Mouse (Mus musculus): ENCODE data around the gene Plcl2. TPM values are rescaled to one million over a fixed set of nuclear protein-coding genes. Genes with fewer than 3 reads are reported as not detected.
"Not testable (repeated sequence)": the region's sequence is repeated elsewhere in the genome, so short reads cannot be mapped to it uniquely, and the experiment has no call there.

Gene Plcl2
- polyA plus RNA-seq, 1 experiment from 2014 or later: 5.0 TPM

- Histone ChIP-seq H3K4me3 (no peak overlapping the region), H3K9me3 (replicated peaks) (no peaks in the 10 kb centered on the region), H3K4me1 (peaks cover 3% of the 10 kb centered on the region; the same call in 1 of the 2 replicates), H3K27ac (no peak overlapping the region), H3K36me3 (peaks cover 4% of the 10 kb centered on the region), H3K27me3 (ENCODE audit: low read depth, poor library complexity, severe bottlenecking) (no peaks in the 10 kb centered on the region)
- WGBS: 82% methylated on average over 6 of the region's 6 CpGs
- no peak for DNase-seq (ENCODE audit: low spot score)
Measured at GRCm38 (mm10) chr17:50524970-50525369, 15.8 kb downstream of the Plcl2 start.

GRCm38 (mm10) chr17:50525821-50526220 is 16.6 kb downstream of the Plcl2 start:
- no peak overlapping the region for H3K4me3 ChIP-seq
- peaks cover 3% of the 10 kb centered on the region; the same call in 1 of the 2 replicates for H3K4me1 ChIP-seq
- DNase-seq (ENCODE audit: low spot score): no peak
- 72% methylated on average over 2 of the region's 2 CpGs for WGBS
- H3K9me3 ChIP-seq (replicated peaks): no peaks in the 10 kb centered on the region
- H3K27ac ChIP-seq: no peak overlapping the region
- no peaks in the 10 kb centered on the region for H3K27me3 ChIP-seq (ENCODE audit: low read depth, poor library complexity, severe bottlenecking)
- H3K36me3 ChIP-seq: peaks cover 4% of the 10 kb centered on the region

- Histone ChIP-seq H3K36me3 (peaks cover 4% of the 10 kb centered on the region), H3K4me3 (no peak overlapping the region), H3K4me1 (peaks cover 3% of the 10 kb centered on the region; the same call in 1 of the 2 replicates), H3K27me3 (ENCODE audit: low read depth, poor library complexity, severe bottlenecking) (no peaks in the 10 kb centered on the region), H3K27ac (no peak overlapping the region), H3K9me3 (replicated peaks) (no peaks in the 10 kb centered on the region)
- DNase-seq (ENCODE audit: low spot score): no peak
- WGBS: 89% methylated on average over 8 of the region's 8 CpGs
Measured at GRCm38 (mm10) chr17:50530089-50530488, 20.9 kb downstream of the Plcl2 start.

GRCm38 (mm10) chr17:50534889-50535288 is 25.7 kb downstream of the Plcl2 start:
- 91% methylated on average over 2 of the region's 2 CpGs for whole genome bisulfite sequencing
- not testable (repeated sequence) for H3K27ac ChIP-seq; H3K9me3 ChIP-seq (replicated peaks); DNase-seq (ENCODE audit: low spot score); H3K27me3 ChIP-seq (ENCODE audit: low read depth, poor library complexity, severe bottlenecking); H3K4me1 ChIP-seq; H3K4me3 ChIP-seq; H3K36me3 ChIP-seq

GRCm38 (mm10) chr17:50536409-50537194 is 27.4 kb downstream of the Plcl2 start:
- Histone ChIP-seq H3K4me3 (no peak overlapping the region), H3K36me3 (no peaks in the 10 kb centered on the region), H3K27me3 (ENCODE audit: low read depth, poor library complexity, severe bottlenecking) (no peaks in the 10 kb centered on the region), H3K9me3 (replicated peaks) (no peaks in the 10 kb centered on the region), H3K4me1 (no peaks in the 10 kb centered on the region), H3K27ac (no peak overlapping the region)
- 90% methylated on average over 4 of the region's 4 CpGs for WGBS
- DNase-seq (ENCODE audit: low spot score): no peak

GRCm38 (mm10) chr17:50537786-50538185 is 28.6 kb downstream of the Plcl2 start:
- DNase-seq (ENCODE audit: low spot score): no peak

GRCm38 (mm10) chr17:50544860-50545259 is 35.7 kb downstream of the Plcl2 start:
- no peak overlapping the region for H3K4me3 ChIP-seq
- H3K27me3 ChIP-seq (ENCODE audit: low read depth, poor library complexity, severe bottlenecking): no peaks in the 10 kb centered on the region
- H3K27ac ChIP-seq: no peak overlapping the region
- DNase-seq (ENCODE audit: low spot score): no peak
- H3K9me3 ChIP-seq (replicated peaks): no peaks in the 10 kb centered on the region; the same call in 1 of the 2 replicates
- H3K4me1 ChIP-seq: no peaks in the 10 kb centered on the region
- 93% methylated on average over 1 of the region's 1 CpGs for WGBS
- H3K36me3 ChIP-seq: peaks cover 5% of the 10 kb centered on the region; the same call in 1 of the 2 replicates

More at GRCm38 (mm10) chr17:50537786-50538185, 28.6 kb downstream of the Plcl2 start:
- H3K36me3 ChIP-seq: peaks cover 5% of the 10 kb centered on the region; the same call in 1 of the 2 replicates
- 85% methylated on average over 2 of the region's 2 CpGs for WGBS
- H3K27me3 ChIP-seq (ENCODE audit: low read depth, poor library complexity, severe bottlenecking): no peaks in the 10 kb centered on the region
- H3K4me3 ChIP-seq: no peak overlapping the region
- H3K4me1 ChIP-seq: no peaks in the 10 kb centered on the region
- no peaks in the 10 kb centered on the region; the same call in 1 of the 2 replicates for H3K9me3 ChIP-seq (replicated peaks)
- no peak overlapping the region for H3K27ac ChIP-seq

GRCm38 (mm10) chr17:50545274-50545673 is 36.1 kb downstream of the Plcl2 start:
- no peak for DNase-seq (ENCODE audit: low spot score)
- no peak overlapping the region for H3K4me3 ChIP-seq
- 89% methylated on average over 6 of the region's 6 CpGs for WGBS
- no peaks in the 10 kb centered on the region; the same call in 1 of the 2 replicates for H3K9me3 ChIP-seq (replicated peaks)
- no peaks in the 10 kb centered on the region for H3K4me1 ChIP-seq
- H3K27ac ChIP-seq: no peak overlapping the region
- H3K27me3 ChIP-seq (ENCODE audit: low read depth, poor library complexity, severe bottlenecking): no peaks in the 10 kb centered on the region
- peaks cover 7% of the 10 kb centered on the region; the same call in 1 of the 2 replicates for H3K36me3 ChIP-seq

- H3K9me3 ChIP-seq (replicated peaks): no peaks in the 10 kb centered on the region
- 0 out of 2 replicates have a peak, but pooled peaks cover 2% of the 10 kb centered on the region for H3K36me3 ChIP-seq
- peaks cover 3% of the 10 kb centered on the region; the same call in 1 of the 2 replicates for H3K4me1 ChIP-seq
- no peak for DNase-seq (ENCODE audit: low spot score)
- no peaks in the 10 kb centered on the region for H3K27me3 ChIP-seq (ENCODE audit: low read depth, poor library complexity, severe bottlenecking)
- H3K27ac ChIP-seq: no peak overlapping the region
- H3K4me3 ChIP-seq: no peak overlapping the region
- WGBS: 89% methylated on average over 2 of the region's 2 CpGs
Measured at GRCm38 (mm10) chr17:50552130-50552529, 42.9 kb downstream of the Plcl2 start.

GRCm38 (mm10) chr17:50557566-50558238 is 48.5 kb downstream of the Plcl2 start:
- no peak overlapping the region for H3K4me3 ChIP-seq
- H3K27me3 ChIP-seq (ENCODE audit: low read depth, poor library complexity, severe bottlenecking): no peaks in the 10 kb centered on the region
- no peak for DNase-seq (ENCODE audit: low spot score)
- H3K27ac ChIP-seq: no peak overlapping the region
- H3K4me1 ChIP-seq: peaks cover 13% of the 10 kb centered on the region
- no peaks in the 10 kb centered on the region for H3K36me3 ChIP-seq
- WGBS: 84% methylated on average over 12 of the region's 12 CpGs
- H3K9me3 ChIP-seq (replicated peaks): no peaks in the 10 kb centered on the region

- peaks cover 13% of the 10 kb centered on the region for H3K4me1 ChIP-seq
- DNase-seq (ENCODE audit: low spot score): no peak
- no peaks in the 10 kb centered on the region for H3K27me3 ChIP-seq (ENCODE audit: low read depth, poor library complexity, severe bottlenecking)
- no peak overlapping the region for H3K27ac ChIP-seq
- H3K4me3 ChIP-seq: no peak overlapping the region
- H3K36me3 ChIP-seq: no peaks in the 10 kb centered on the region
- no peaks in the 10 kb centered on the region for H3K9me3 ChIP-seq (replicated peaks)
- WGBS: 83% methylated on average over 4 of the region's 4 CpGs
Measured at GRCm38 (mm10) chr17:50558239-50558625, 49.0 kb downstream of the Plcl2 start.

- Histone ChIP-seq H3K9me3 (replicated peaks) (no peaks in the 10 kb centered on the region), H3K27me3 (ENCODE audit: low read depth, poor library complexity, severe bottlenecking) (no peaks in the 10 kb centered on the region), H3K27ac (no peak overlapping the region), H3K36me3 (no peaks in the 10 kb centered on the region), H3K4me1 (peaks cover 18% of the 10 kb centered on the region), H3K4me3 (no peak overlapping the region)
- peak; percentile 48 for DNase-seq (ENCODE audit: low spot score)
- 40% methylated on average over 8 of the region's 8 CpGs for WGBS
Measured at GRCm38 (mm10) chr17:50565376-50566123, 56.3 kb downstream of the Plcl2 start.
